Mouse (Mus musculus) embryonic stem cell, embryonic (primary cell): ENCODE measurements around the gene Cdk4.

ENCODE experiments used
- CTCF ChIA-PET, 4 experiments: fragments of 300-600 bp in 2 of 4; fragments of 350-600 bp in 2 of 4; sonication (Branson Sonifier 250); formaldehyde crosslinking; loops; one replicate each; lab custom pipeline; 2022; ENCODE audit warnings: inconsistent platforms in 2 of 4; lab: Charles Lee
- POLR2A ChIA-PET, 4 experiments: fragments of 300-600 bp in 2 of 4; fragments of 350-600 bp in 2 of 4; sonication (Branson Sonifier 250); formaldehyde crosslinking; loops; one replicate each; lab custom pipeline; 2022; ENCODE audit warnings: antibody characterized with exemption in 4 of 4, inconsistent platforms in 1 of 4; lab: Charles Lee

Gene Cdk4

DNA sequence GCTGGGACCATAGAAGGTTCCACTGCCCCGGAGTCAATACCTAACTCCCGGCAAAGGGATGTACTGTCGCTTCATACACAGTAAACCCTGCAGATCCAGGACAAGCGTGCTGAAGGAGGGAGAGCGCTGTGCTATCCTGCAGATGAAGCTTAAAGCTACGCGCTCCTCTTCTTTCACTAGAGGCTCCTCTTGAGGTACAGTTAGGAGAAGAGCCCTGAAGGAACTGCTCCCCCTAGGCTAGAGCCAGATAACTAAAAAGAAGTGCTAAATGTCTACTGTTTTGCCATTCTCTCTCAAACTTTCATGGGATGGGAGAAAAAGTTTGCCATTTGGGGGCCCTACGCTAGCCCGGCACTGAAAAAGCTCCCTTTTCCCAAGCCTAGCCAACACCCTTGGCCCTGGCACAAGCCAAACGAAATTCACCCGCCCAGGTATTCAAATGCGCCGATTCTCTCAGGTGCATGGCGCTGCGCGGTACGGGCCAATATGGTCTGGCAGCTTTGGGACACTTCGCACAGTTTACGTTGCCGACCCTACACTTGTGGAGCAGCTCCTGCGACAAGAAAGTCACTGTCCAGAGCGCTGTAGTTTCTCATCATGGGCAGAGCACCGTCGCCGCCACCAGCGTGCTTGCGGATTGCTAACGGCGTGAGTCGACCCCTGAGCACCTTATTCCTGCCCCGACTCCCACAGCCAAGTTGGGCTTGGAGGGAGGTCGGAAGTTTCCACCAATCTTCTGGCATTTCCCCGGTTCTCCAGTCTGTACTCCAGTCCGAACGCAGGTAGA, 14.5 kb upstream of the Cdk4 start:
- CTCF ChIA-PET, result interaction anchor here (1.2 to 2.3 kb wide), 8 partner anchors 9 to 130 kb away, joined by 3 to 19 read pairs (median 4); partner anchors contain the start of genes Agap2 (in 1 of the 4) and March9 (in 1 of the 4)
- POLR2A ChIA-PET, result interaction anchor here (0.5 to 2.3 kb wide), 17 partner anchors 9 to 97 kb away, joined by 3 to 8 read pairs (median 4); partner anchors contain the start of genes Cdk4 (in 3 of the 4), March9 (in 1 of the 4), Tsfm (in 1 of the 4) and Tspan31 (in 1 of the 4)

DNA sequence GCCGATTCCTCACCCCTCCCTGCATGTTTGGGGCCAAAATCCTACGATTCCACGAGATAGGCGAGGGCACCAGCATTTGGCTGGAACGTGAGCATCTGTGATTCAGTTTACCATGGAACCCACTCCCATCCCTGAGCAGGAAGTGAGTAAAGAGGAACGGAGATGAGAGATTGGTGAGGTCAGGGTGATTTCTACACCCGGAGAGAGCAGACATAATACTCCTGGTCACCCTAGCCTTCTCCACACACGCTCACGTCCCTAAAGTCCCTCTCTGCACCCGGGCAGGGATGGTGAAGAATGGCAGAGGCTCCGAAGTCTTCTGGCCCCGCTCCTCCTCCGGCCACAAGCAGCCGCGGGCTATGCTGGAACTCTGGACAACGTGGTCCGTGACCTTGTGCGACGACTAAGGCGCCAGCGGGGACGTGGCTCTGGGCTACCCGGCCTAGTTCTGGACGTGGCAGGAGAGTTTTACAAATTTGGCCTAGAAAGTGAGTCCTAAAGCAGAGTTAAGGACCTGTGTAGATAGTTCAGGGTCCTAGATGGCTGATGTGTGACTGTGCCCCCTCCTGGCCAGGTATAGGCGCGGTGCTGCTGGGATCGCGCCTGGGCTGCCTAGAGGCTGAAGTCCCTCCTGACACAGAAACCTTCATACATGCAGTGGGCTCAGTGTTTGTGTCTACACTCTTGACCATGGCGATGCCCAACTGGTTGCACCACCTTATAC, 13.8 kb upstream of the Cdk4 start:
- CTCF ChIA-PET, result interaction anchor here in 3 of 4 experiments (1.2 to 2.0 kb wide), 4 partner anchors 9 to 131 kb away, joined by 3 to 19 read pairs (median 6); partner anchors contain the start of gene March9 (in 1 of the 3)
- POLR2A ChIA-PET, result interaction anchor here (0.5 to 1.8 kb wide), 16 partner anchors 8 to 320 kb away, joined by 3 to 10 read pairs (median 3); partner anchors contain the start of genes Cdk4 (in 1 of the 4), Tsfm (in 1 of the 4) and Tspan31 (in 1 of the 4)

DNA sequence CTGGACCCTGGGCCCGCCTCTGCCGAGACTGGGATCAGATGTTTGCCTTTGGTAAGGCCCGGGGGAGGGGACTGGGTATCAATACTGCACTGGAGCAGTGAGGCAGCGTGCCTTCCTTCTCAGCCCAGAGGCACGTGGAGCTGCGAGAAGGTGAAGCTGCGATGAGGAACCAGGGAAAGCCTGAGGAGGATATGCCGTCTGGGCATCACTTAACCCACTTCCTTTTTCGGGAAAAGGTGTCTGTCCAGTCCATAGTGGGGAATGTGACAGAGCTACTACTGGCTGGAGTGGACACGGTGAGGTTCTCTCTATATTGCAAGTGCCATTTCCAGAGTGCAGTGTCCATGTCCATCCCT, 13.2 kb upstream of the Cdk4 start:
- CTCF ChIA-PET, result interaction anchor here in 2 of 4 experiments (0.6 to 1.2 kb wide), 3 partner anchors 46 to 115 kb away, joined by 3 to 11 read pairs (median 7); no protein-coding TSS in a partner anchor
- POLR2A ChIA-PET, result interaction anchor here (0.5 to 1.8 kb wide), 10 partner anchors 8 to 320 kb away, joined by 3 to 10 read pairs (median 3); partner anchors contain the start of gene Tspan31 (in 1 of the 4)

DNA sequence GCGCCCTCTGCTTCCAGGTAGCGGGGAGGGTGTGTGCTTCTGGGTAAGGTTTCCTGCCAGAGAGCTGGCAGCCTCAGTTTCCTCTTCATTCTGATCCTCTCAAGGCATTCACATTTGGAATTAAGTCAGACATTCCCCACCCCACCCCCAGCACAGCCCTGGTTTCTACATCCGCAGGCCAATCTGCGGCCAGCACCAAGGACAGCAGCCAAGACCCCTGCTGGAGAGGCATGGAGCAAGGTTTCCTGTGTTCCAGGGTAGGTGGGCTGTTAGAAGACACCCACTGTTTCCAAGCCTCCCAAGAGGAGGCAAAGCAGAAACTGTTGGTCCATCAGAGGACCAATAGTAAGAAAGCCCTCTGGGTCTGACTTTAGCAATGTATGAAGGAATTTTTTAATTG, 8.7 kb upstream of the Cdk4 start:
- ChIA-PET POLR2A (interaction anchor here in 1 of 4 experiments (0.8 kb wide), 1 partner anchor 11 kb away, joined by 3 read pairs; no protein-coding TSS in a partner anchor), CTCF (no interaction called here)

GRCm38 (mm10) chr10:127055406-127055805, 7.9 kb upstream of the Cdk4 start:
- POLR2A ChIA-PET, result interaction anchor here in 2 of 4 experiments (0.6 to 0.8 kb wide), 3 partner anchors 12 to 78 kb away, joined by 3 read pairs; no protein-coding TSS in a partner anchor
- CTCF ChIA-PET, result no interaction called here

GRCm38 (mm10) chr10:127056490-127056889, 6.8 kb upstream of the Cdk4 start:
- ChIA-PET CTCF (no interaction called here), POLR2A (interaction anchor here in 3 of 4 experiments (0.5 to 1.5 kb wide), 5 partner anchors 39 to 119 kb away, joined by 3 to 5 read pairs (median 3); no protein-coding TSS in a partner anchor)

GRCm38 (mm10) chr10:127058161-127058560, 5.2 kb upstream of the Cdk4 start:
- ChIA-PET CTCF (interaction anchor here (0.5 to 2.4 kb wide), 66 partner anchors 8 to 1611 kb away, joined by 3 to 26 read pairs (median 3); partner anchors contain the start of genes Cyp27b1 (in 4 of the 4), Eef1akmt3 (in 3 of the 4), Mettl1 (in 2 of the 4) and Tsfm (in 2 of the 4)), POLR2A (interaction anchor here (0.5 to 2.1 kb wide), 24 partner anchors 8 to 1650 kb away, joined by 3 to 12 read pairs (median 4); partner anchors contain the start of genes Cyp27b1 (in 3 of the 4), Eef1akmt3 (in 3 of the 4), Mettl1 (in 2 of the 4) and Avil (in 1 of the 4))

- ChIA-PET POLR2A (interaction anchor here (0.6 to 2.1 kb wide), 23 partner anchors 8 to 194 kb away, joined by 3 to 12 read pairs (median 3); partner anchors contain the start of genes Eef1akmt3 (in 3 of the 4), Mettl1 (in 2 of the 4), Avil (in 1 of the 4) and Cyp27b1 (in 1 of the 4)), CTCF (interaction anchor here (0.6 to 2.4 kb wide), 48 partner anchors 10 to 308 kb away, joined by 3 to 26 read pairs (median 4); partner anchors contain the start of genes Cyp27b1 (in 4 of the 4), Eef1akmt3 (in 3 of the 4), Mettl1 (in 2 of the 4) and Agap2 (in 1 of the 4))
These were observed 4.6 kb upstream of the Cdk4 start for GRCm38 (mm10) chr10:127058708-127059107.

- POLR2A ChIA-PET, result interaction anchor here in 3 of 4 experiments (0.6 to 2.1 kb wide), 15 partner anchors 10 to 193 kb away, joined by 3 to 12 read pairs (median 4); partner anchors contain the start of genes Eef1akmt3 (in 2 of the 3), Mettl1 (in 2 of the 3) and Cyp27b1 (in 1 of the 3)
- CTCF ChIA-PET, result interaction anchor here (0.6 to 2.4 kb wide), 15 partner anchors 11 to 279 kb away, joined by 3 to 19 read pairs (median 5); partner anchors contain the start of genes Cyp27b1 (in 3 of the 4) and Atp23 (in 1 of the 4)
These were observed 4.0 kb upstream of the Cdk4 start for GRCm38 (mm10) chr10:127059174-127059967.

GRCm38 (mm10) chr10:127059968-127060916, 3.1 kb upstream of the Cdk4 start, which contains the start of gene March9:
TSS of gene March9 (minus strand) at chr10:127060184.
- CTCF ChIA-PET, result interaction anchor here in 2 of 4 experiments (0.6 to 2.4 kb wide), 2 partner anchors 12 to 133 kb away, joined by 8 to 19 read pairs; partner anchors contain the start of gene Cyp27b1 (in 1 of the 2)
- POLR2A ChIA-PET, result interaction anchor here in 3 of 4 experiments (0.6 to 2.1 kb wide), 13 partner anchors 9 to 1273 kb away, joined by 3 to 5 read pairs (median 3); partner anchors contain the start of genes Agap2 (in 1 of the 3), Cyp27b1 (in 1 of the 3), Eef1akmt3 (in 1 of the 3) and Mettl1 (in 1 of the 3)

DNA sequence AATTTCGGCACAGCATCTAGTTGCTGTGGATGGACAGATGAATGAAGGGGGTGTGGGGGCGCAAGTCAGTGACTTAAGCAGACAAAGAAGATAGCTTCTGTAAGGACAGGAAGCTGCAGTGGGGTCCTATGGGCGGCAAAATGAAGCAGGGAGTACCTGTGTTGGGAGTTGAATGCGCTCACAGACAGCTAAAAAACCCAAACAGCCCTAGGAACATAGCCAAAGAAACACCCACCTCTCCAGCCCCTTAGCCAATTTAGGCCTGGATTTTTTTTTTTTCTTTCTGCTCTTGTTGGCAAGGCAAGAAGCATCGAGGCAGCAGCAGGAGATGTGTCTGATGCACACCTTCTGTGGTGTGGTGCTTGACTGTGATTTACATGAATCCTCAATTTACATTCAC, 2.2 kb upstream of the Cdk4 start:
- ChIA-PET CTCF (no interaction called here), POLR2A (interaction anchor here in 3 of 4 experiments (0.5 to 1.5 kb wide), 10 partner anchors 8 to 231 kb away, joined by 3 read pairs; partner anchors contain the start of gene Agap2 (in 1 of the 3))

DNA sequence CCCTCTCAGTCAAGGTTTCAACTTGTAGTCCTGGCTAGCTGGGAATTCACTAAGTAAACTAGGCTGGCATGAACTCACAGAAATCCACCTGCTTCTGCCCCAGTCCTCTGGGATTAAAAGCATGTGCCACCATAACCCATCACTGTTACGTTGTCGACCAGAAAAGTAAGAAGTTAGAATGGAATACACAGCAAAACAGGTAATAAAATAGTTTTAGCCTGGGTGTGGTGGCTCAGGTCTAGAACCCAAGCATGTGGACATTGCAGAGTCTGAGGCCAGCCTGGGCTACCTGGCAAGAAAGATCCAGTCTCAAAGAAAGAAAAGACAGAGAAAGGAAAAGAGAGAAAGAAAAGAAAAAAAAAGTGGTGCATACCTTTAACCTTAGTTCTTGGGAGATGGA, 1.8 kb upstream of the Cdk4 start:
- CTCF ChIA-PET, result no interaction called here
- POLR2A ChIA-PET, result interaction anchor here in 3 of 4 experiments (0.5 to 3.9 kb wide), 11 partner anchors 11 to 229 kb away, joined by 3 to 25 read pairs (median 3); partner anchors contain the start of genes Eef1akmt3 (in 1 of the 3) and Mettl1 (in 1 of the 3)

DNA sequence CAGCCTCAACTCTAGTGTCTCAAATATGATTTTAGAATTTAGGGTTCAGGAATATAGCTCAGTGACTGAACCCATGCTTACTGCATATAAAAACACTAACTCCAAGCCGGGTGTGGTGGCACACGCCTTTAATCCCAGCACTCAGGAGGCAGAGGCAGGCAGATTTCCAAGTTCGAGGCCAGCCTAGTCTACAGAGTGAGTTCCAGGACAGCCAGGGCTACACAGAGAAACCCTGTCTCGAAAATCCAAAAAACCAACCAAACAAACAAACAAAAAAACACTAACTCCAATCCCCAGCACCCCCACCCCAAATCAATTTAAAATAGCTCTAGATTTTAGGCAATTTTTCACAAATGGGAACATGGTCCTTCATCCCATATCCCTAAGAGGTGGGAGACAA, 1.2 kb upstream of the Cdk4 start:
- ChIA-PET CTCF (interaction anchor here in 1 of 4 experiments (0.7 kb wide), 1 partner anchor 154 kb away, joined by 3 read pairs; no protein-coding TSS in a partner anchor), POLR2A (interaction anchor here in 3 of 4 experiments (0.6 to 3.9 kb wide), 8 partner anchors 13 to 228 kb away, joined by 3 to 25 read pairs (median 6); partner anchors contain the start of genes Agap2 (in 1 of the 3), Eef1akmt3 (in 1 of the 3) and Mettl1 (in 1 of the 3))

DNA sequence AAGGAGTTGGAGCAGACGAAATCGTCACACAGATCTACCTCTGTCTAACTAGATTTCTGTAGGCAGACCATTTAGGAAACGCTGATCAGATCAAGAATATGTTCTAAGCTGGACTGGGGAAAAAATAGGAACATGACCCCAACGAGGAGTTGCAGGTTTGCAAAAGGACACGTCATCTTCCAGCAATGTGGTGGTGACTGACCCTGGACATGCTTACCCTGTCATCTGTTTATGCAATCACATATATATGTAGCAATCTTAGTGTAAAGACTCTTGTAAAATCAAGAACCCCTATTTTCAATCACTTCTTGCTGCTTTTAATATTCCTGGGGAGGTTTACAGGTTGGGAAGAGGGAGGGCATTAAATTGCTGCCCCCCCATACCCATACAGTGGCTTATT, 831 bp upstream of the Cdk4 start:
- ChIA-PET POLR2A (interaction anchor here in 3 of 4 experiments (0.7 to 3.9 kb wide), 22 partner anchors 12 to 277 kb away, joined by 3 to 25 read pairs (median 6); partner anchors contain the start of genes Agap2 (in 3 of the 3), Eef1akmt3 (in 3 of the 3), Mettl1 (in 3 of the 3) and Cyp27b1 (in 1 of the 3)), CTCF (interaction anchor here in 2 of 4 experiments (0.7 to 1.3 kb wide), 6 partner anchors 21 to 277 kb away, joined by 3 to 4 read pairs (median 3); partner anchors contain the start of genes Eef1akmt3 (in 1 of the 2) and Mettl1 (in 1 of the 2))
